Mouse (Mus musculus): ENCODE measurements around the gene Cdh23. TPM values are rescaled to one million over a fixed set of nuclear protein-coding genes. Genes with fewer than 3 reads are reported as not detected.

The Cdh23 gene
- polyA plus RNA-seq, 1 experiment from 2014 or later = 0.50 TPM

DNA sequence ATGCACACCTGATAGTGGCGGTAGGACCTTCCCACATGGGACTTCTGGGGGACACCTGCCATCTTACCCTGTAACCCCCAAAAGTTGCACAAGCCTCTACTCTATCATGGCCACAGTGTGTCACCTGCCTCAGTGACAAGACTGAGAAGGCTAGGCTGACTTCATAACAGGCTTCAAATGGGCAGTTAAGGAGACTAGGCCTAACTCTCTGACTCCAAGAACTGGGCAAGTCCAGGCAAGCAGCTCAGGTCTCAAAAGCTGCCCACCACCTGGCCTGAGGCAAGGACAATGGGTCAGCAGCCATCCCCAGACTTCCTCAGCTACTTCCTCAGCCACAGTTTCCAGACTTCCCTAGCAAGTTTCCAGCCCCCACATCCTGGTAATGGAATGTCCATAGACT is 39.4 kb upstream of the Cdh23 start:
- Histone ChIP-seq H3K36me3 (ENCODE audit: insufficient read depth, low read length) (no peaks in the 10 kb centered on the region), H3K9me3 (ENCODE audit: low read length) (no peaks in the 10 kb centered on the region), H3K4me1 (ENCODE audit: insufficient read depth, low read length) (peaks cover 16% of the 10 kb centered on the region), H3K9ac (replicated peaks; ENCODE audit: low read length) (no peak overlapping the region), H3K4me2 (replicated peaks; ENCODE audit: low read depth, low read length) (no peak overlapping the region), H3K27me3 (ENCODE audit: insufficient read depth, low read length) (no peaks in the 10 kb centered on the region), H3K27ac (ENCODE audit: low read length) (no peak overlapping the region), H3K4me3 (ENCODE audit: low read length) (no peak overlapping the region)
- no peak for ATAC-seq (ENCODE audit: low FRiP score, low TSS enrichment)
- 94% methylated on average over 1 of the region's 1 CpGs for WGBS

DNA sequence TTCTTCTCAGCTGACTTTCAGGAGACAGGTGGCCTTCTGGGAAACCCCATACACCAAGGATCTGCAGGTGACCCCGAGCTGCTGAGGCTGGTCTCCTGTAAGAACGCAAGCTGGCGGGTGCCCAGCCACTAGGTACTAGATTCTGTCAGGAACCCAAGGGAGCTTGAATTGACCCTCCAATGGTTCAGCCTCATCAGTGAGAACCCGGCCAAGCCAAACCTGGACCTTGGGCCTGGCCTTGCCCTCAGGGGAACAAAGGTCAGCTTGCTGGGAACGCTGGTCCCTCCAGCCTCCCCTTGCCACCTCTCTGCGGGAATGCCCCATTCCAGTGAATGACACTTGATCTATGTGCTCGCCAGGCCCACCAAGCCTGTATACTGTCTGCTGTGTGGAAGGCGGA is 37.2 kb upstream of the Cdh23 start:
- no peak overlapping the region for H3K4me2 ChIP-seq (replicated peaks; ENCODE audit: low read depth, low read length)
- peaks cover 16% of the 10 kb centered on the region for H3K4me1 ChIP-seq (ENCODE audit: insufficient read depth, low read length)
- no peaks in the 10 kb centered on the region for H3K27me3 ChIP-seq (ENCODE audit: insufficient read depth, low read length)
- H3K36me3 ChIP-seq (ENCODE audit: insufficient read depth, low read length) = no peaks in the 10 kb centered on the region
- ATAC-seq (ENCODE audit: low FRiP score, low TSS enrichment) = no peak
- no peaks in the 10 kb centered on the region for H3K9me3 ChIP-seq (ENCODE audit: low read length)
- WGBS = 71% methylated on average over 8 of the region's 8 CpGs
- H3K9ac ChIP-seq (replicated peaks; ENCODE audit: low read length) = no peak overlapping the region
- H3K4me3 ChIP-seq (ENCODE audit: low read length) = no peak overlapping the region
- H3K27ac ChIP-seq (ENCODE audit: low read length) = no peak overlapping the region

DNA sequence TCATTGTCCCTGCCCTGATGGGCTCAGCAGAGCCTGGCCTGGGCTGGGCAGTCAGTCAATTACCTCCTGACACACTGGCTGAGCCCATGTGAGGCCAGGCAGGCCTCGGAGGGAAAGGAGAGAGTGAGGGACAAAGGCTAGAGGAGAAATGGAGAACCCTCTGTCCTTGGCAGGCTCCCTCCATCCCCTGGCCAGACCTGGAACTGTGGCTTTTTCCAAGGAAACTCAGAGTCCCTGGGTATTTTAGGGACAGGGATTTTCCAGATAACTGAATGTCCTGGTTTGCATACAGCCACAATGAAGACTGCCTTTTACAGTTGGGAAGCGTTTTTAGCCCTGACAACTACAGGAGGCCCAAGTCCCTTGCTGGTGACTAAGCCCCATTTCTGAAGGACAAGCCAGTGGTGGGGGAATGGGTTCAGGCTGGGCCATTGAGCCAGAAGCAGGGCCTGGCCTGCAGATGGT is 36.1 kb upstream of the Cdh23 start:
- no peak overlapping the region for H3K4me3 ChIP-seq (ENCODE audit: low read length)
- no peaks in the 10 kb centered on the region for H3K27me3 ChIP-seq (ENCODE audit: insufficient read depth, low read length)
- no peaks in the 10 kb centered on the region for H3K9me3 ChIP-seq (ENCODE audit: low read length)
- H3K36me3 ChIP-seq (ENCODE audit: insufficient read depth, low read length) = no peaks in the 10 kb centered on the region
- no peak for ATAC-seq (ENCODE audit: low FRiP score, low TSS enrichment)
- no peak overlapping the region for H3K9ac ChIP-seq (replicated peaks; ENCODE audit: low read length)
- WGBS = 60% methylated on average over 2 of the region's 2 CpGs
- H3K27ac ChIP-seq (ENCODE audit: low read length) = no peak overlapping the region
- peaks cover 12% of the 10 kb centered on the region for H3K4me1 ChIP-seq (ENCODE audit: insufficient read depth, low read length)
- H3K4me2 ChIP-seq (replicated peaks; ENCODE audit: low read depth, low read length) = no peak overlapping the region

DNA sequence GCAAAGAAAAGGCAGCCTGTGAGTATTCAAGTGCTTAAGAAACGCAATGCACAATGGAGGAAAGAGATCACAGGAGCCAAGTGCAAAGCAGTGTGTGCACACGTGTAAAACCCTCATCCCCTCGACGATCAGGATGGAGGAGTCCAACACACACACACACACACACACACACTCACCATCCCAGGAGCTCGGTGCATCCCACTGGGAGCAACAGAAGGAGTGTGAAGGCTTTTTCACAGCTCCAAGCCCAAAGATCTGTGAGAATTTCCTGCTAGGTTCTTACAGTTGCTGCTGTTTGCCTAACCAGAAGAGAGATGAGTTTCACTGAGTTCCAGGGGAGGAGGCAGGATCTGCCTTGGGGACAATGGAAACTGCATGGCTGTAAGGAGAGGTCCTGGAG is 35.5 kb upstream of the Cdh23 start:
- Histone ChIP-seq H3K9ac (replicated peaks; ENCODE audit: low read length) (no peak overlapping the region), H3K27ac (ENCODE audit: low read length) (no peak overlapping the region), H3K36me3 (ENCODE audit: insufficient read depth, low read length) (no peaks in the 10 kb centered on the region), H3K4me3 (ENCODE audit: low read length) (no peak overlapping the region), H3K27me3 (ENCODE audit: insufficient read depth, low read length) (no peaks in the 10 kb centered on the region), H3K4me2 (replicated peaks; ENCODE audit: low read depth, low read length) (no peak overlapping the region), H3K4me1 (ENCODE audit: insufficient read depth, low read length) (peaks cover 5% of the 10 kb centered on the region; the same call in 1 of the 2 replicates), H3K9me3 (ENCODE audit: low read length) (no peaks in the 10 kb centered on the region)
- ATAC-seq (ENCODE audit: low FRiP score, low TSS enrichment) = no peak
- WGBS = 55% methylated on average over 5 of the region's 5 CpGs

DNA sequence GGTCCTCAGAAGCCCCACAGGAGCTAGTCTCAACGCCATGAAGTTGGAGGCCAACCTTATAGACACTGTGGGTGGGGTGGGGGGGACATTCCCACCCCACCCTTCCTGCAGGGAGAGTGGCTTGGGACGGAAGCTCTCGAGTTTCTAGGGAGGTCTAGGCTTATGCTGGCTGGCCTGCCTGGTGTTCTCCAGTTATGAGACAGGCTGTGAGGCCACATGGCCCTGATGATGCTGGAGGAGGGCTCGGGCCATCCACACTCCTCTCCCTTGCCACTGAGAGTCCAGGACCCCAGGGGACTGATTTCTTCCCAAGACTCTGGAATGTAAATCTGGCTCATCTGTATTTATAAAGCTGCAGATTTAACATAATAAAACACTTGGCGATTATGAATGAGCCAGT is 31.0 kb upstream of the Cdh23 start:
- H3K4me3 ChIP-seq (ENCODE audit: low read length) = no peak overlapping the region
- ATAC-seq (ENCODE audit: low FRiP score, low TSS enrichment) = no peak

DNA sequence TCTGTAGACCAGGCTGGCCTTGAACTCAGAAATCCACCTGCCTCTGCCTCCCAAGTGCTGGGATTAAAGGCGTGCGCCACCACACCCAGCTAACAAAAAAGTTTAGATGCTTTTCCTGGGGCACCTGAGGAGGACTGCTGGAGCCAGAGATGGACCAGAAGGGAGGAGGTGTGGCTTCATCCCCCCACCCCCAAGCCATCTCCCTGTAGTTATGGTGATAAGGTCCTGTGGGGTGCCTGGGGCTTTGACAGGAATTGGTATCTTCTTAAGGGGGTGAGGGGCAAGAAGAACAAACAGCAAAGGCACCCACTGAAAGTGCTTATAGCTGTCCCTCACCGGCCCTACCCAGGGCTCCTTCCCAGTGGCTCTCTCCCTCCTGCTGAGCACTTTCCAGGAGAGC is 30.6 kb upstream of the Cdh23 start:
- 81% methylated on average over 3 of the region's 3 CpGs for WGBS
- no peak overlapping the region for H3K9ac ChIP-seq (replicated peaks; ENCODE audit: low read length)
- H3K4me3 ChIP-seq (ENCODE audit: low read length) = no peak overlapping the region
- H3K36me3 ChIP-seq (ENCODE audit: insufficient read depth, low read length) = peaks cover 4% of the 10 kb centered on the region; the same call in 1 of the 2 replicates
- H3K27ac ChIP-seq (ENCODE audit: low read length) = no peak overlapping the region
- no peaks in the 10 kb centered on the region for H3K9me3 ChIP-seq (ENCODE audit: low read length)
- ATAC-seq (ENCODE audit: low FRiP score, low TSS enrichment) = no peak
- no peaks in the 10 kb centered on the region for H3K4me1 ChIP-seq (ENCODE audit: insufficient read depth, low read length)
- H3K27me3 ChIP-seq (ENCODE audit: insufficient read depth, low read length) = no peaks in the 10 kb centered on the region
- H3K4me2 ChIP-seq (replicated peaks; ENCODE audit: low read depth, low read length) = no peak overlapping the region

More for the DNA sequence above, 31.0 kb upstream of the Cdh23 start:
- Histone ChIP-seq H3K9ac (replicated peaks; ENCODE audit: low read length) (no peak overlapping the region), H3K4me1 (ENCODE audit: insufficient read depth, low read length) (no peaks in the 10 kb centered on the region), H3K4me2 (replicated peaks; ENCODE audit: low read depth, low read length) (no peak overlapping the region), H3K27ac (ENCODE audit: low read length) (no peak overlapping the region), H3K9me3 (ENCODE audit: low read length) (no peaks in the 10 kb centered on the region), H3K36me3 (ENCODE audit: insufficient read depth, low read length) (peaks cover 4% of the 10 kb centered on the region; the same call in 1 of the 2 replicates), H3K27me3 (ENCODE audit: insufficient read depth, low read length) (no peaks in the 10 kb centered on the region)
- WGBS = 33% methylated on average over 5 of the region's 5 CpGs

DNA sequence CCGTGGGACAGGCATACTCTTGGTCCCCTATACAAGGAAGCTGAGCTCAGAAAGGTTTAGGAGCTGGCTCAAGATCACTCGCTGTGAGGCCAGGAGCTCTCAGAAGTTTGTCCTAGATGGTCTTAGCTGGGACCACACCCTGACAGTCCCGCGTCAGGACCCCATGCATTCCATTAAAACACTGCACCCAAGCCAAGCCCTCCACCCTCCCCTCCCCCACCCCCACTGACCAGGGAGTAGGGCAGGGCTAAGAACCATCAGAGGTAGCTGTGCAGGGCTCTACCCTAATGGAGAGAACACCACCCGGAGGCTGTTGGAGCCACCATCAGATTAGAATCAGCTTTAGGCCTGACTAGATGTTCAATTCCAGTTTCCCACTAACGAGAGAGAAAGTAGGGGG is 28.2 kb upstream of the Cdh23 start:
- no peak overlapping the region for H3K4me2 ChIP-seq (replicated peaks; ENCODE audit: low read depth, low read length)
- H3K9me3 ChIP-seq (ENCODE audit: low read length) = no peaks in the 10 kb centered on the region
- no peaks in the 10 kb centered on the region for H3K4me1 ChIP-seq (ENCODE audit: insufficient read depth, low read length)
- WGBS = 81% methylated on average over 6 of the region's 6 CpGs
- no peak overlapping the region for H3K9ac ChIP-seq (replicated peaks; ENCODE audit: low read length)
- peaks cover 7% of the 10 kb centered on the region; the same call in 1 of the 2 replicates for H3K36me3 ChIP-seq (ENCODE audit: insufficient read depth, low read length)
- H3K27me3 ChIP-seq (ENCODE audit: insufficient read depth, low read length) = no peaks in the 10 kb centered on the region
- no peak overlapping the region for H3K4me3 ChIP-seq (ENCODE audit: low read length)
- no peak overlapping the region for H3K27ac ChIP-seq (ENCODE audit: low read length)
- ATAC-seq (ENCODE audit: low FRiP score, low TSS enrichment) = no peak

DNA sequence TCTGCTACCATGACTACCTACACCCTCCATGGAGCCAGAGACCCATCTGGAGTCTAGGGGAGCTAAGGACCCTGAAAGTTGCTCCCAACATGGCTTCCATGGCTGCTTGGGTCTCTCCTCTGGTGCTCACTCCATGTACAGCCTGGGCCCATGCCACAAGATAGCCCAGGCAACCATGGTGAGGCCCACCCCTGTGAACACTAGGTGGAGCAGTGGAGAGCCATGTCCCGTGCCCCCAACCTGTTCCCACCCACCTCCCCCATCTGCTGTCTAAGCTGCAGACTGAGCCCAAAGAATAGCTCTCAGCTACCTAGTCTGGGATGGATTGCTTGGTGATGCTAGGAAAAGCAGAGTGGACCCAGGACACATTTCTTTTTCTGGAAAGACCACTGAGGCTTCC is 27.1 kb upstream of the Cdh23 start:
- Histone ChIP-seq H3K36me3 (ENCODE audit: insufficient read depth, low read length) (peaks cover 15% of the 10 kb centered on the region), H3K9me3 (ENCODE audit: low read length) (no peaks in the 10 kb centered on the region), H3K4me2 (replicated peaks; ENCODE audit: low read depth, low read length) (no peak overlapping the region), H3K27ac (ENCODE audit: low read length) (no peak overlapping the region), H3K27me3 (ENCODE audit: insufficient read depth, low read length) (no peaks in the 10 kb centered on the region), H3K4me3 (ENCODE audit: low read length) (no peak overlapping the region), H3K9ac (replicated peaks; ENCODE audit: low read length) (no peak overlapping the region), H3K4me1 (ENCODE audit: insufficient read depth, low read length) (no peaks in the 10 kb centered on the region)
- ATAC-seq (ENCODE audit: low FRiP score, low TSS enrichment) = no peak
- WGBS = 31% methylated on average over 1 of the region's 1 CpGs

DNA sequence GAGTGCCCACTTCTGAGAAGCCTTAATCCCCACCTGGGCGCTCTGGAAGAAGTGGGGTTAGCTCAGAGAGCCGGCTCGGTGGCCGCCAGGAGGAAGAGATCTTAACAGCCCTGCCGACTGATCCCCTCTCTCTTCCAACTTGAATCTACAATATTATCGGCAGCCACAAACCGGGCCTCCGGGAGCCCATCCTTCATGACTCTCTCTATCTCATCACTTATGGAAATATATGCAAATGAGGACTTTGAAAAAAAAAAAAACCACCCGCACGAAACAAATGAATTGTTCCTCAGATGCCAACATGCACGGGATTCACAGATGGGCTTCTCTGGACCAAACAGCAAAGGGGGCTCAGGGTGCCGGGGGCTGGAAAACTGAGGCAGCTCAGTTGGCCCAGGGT is 25.4 kb upstream of the Cdh23 start:
- Histone ChIP-seq H3K27ac (ENCODE audit: low read length) (no peak overlapping the region), H3K36me3 (ENCODE audit: insufficient read depth, low read length) (peaks cover 15% of the 10 kb centered on the region), H3K4me3 (ENCODE audit: low read length) (no peak overlapping the region), H3K4me1 (ENCODE audit: insufficient read depth, low read length) (no peaks in the 10 kb centered on the region), H3K9me3 (ENCODE audit: low read length) (no peaks in the 10 kb centered on the region), H3K9ac (replicated peaks; ENCODE audit: low read length) (no peak overlapping the region), H3K4me2 (replicated peaks; ENCODE audit: low read depth, low read length) (no peak overlapping the region), H3K27me3 (ENCODE audit: insufficient read depth, low read length) (no peaks in the 10 kb centered on the region)
- ATAC-seq (ENCODE audit: low FRiP score, low TSS enrichment) = no peak
- 65% methylated on average over 12 of the region's 12 CpGs for WGBS

DNA sequence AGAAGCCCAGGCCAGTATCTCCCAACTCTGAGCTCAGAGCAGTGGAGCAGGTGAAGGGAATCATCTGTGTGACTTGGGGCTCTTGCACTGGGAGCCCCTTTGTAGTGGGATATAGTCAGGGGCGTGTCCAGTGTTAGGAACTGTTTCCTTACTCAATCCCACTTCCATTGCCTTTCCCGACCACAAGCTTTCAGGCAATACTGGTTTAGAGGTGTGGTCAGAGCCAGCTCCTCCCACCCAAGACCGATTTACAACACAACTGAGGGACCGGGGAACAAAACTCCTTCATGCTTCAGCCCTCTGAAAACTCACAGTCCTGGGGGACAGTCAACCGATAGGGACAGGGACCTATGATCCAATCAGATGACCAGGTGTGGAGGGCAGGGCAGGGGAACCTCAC is 24.2 kb upstream of the Cdh23 start:
- H3K9me3 ChIP-seq (ENCODE audit: low read length) = no peaks in the 10 kb centered on the region
- no peak overlapping the region for H3K27ac ChIP-seq (ENCODE audit: low read length)
- H3K36me3 ChIP-seq (ENCODE audit: insufficient read depth, low read length) = peaks cover 22% of the 10 kb centered on the region
- H3K4me2 ChIP-seq (replicated peaks; ENCODE audit: low read depth, low read length) = no peak overlapping the region
- H3K9ac ChIP-seq (replicated peaks; ENCODE audit: low read length) = no peak overlapping the region
- H3K4me1 ChIP-seq (ENCODE audit: insufficient read depth, low read length) = no peaks in the 10 kb centered on the region
- H3K4me3 ChIP-seq (ENCODE audit: low read length) = no peak overlapping the region
- 77% methylated on average over 5 of the region's 5 CpGs for WGBS
- no peaks in the 10 kb centered on the region for H3K27me3 ChIP-seq (ENCODE audit: insufficient read depth, low read length)
- ATAC-seq (ENCODE audit: low FRiP score, low TSS enrichment) = no peak
